Mouse (Mus musculus) olfactory bulb, adult 2 months (tissue): ENCODE data around the gene Arhgap17.

Experiments
- CTCF ChIP-seq: fragments of 200-500 bp; IDR thresholded peaks from 2 replicates; pipeline ENCODE4 v1.5.1; 2012; ENCODE audit warnings: low read depth, mild to moderate bottlenecking, low read length, moderate library complexity; ENCODE audit not compliant: insufficient read depth
- POLR2A ChIP-seq: fragments of 200-500 bp; IDR thresholded peaks from 2 replicates; pipeline ENCODE4 v1.6.1; 2012; ENCODE audit warnings: mild to moderate bottlenecking, low read depth, low read length, moderate library complexity; ENCODE audit not compliant: insufficient read depth

DNA sequence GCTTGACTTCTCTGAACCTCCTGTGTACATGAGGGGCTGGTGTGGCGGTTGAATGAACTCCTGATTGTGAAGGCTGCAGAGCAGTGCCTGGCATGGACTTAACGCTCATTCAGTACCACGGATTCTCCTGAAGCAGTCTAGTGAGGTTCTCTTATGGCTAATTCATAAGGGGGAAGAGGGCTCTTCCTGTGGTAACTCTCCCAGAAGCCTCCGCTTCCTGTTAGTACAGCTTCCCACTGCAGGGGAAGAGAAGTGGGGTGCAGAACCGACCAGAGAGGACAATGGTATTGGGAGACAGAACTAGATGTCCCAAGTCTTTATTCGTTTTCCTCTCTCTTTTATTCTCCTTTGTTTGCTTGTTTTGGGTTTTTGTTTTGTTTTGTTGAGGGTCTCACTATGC is 129.7 kb downstream of the Arhgap17 start:
- TF ChIP-seq CTCF (no peak), POLR2A (no peak)
